In the genomic region with DNA sequence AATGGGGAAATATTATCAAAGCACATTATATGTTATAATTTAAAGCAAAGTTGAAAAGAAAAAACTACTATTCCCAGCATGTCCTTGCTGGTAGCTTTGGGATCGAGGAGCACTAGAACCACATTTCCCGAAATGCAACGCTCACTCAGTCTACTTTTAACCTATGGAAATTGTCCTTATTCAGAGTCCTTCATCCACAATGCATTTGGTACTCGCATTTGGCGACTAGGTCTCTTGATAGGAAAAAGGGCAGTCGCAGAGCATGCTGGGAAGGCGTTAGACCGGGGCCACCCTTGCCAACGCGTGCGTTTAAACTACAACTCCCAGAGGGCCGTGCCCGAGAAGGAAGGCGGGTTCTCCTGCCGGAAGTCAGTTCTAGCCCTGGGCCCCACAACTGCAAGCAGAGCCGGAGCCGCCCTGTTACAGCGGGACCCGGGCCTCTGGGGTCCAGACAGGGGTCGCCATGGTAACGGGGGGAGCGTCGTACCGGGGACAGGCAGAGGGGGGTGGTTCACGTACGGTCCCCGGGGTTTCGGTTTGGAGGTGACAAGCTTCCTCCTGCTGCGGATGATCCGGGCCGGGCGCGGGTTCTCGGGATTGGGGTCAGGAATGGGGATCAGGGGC, we compare ENCODE assay signal across 7 mouse cellular contexts. TPM values are rescaled to one million over a fixed set of nuclear protein-coding genes. Genes with fewer than 3 reads are reported as not detected.
DNase-seq lines count a peak whose midpoint lies in the region; ATAC-seq lines count a peak whose summit lies in the region.

A gene (plus strand): TSS at position 338 of the 624 bp plus-strand sequence.

- ATAC-seq in embryonic facial prominence, embryonic 11.5 days (replicated peaks; ENCODE audit: insufficient number of reproducible peaks, low FRiP score, low TSS enrichment, low read depth): peak; percentile 96
- peak; percentile 96 for ATAC-seq in granulocyte monocyte progenitor cell, adult 5-6 weeks (replicated peaks; ENCODE audit: poor library complexity, severe bottlenecking)
- ATAC-seq in midbrain, embryonic 13.5 days: peak; percentile 98

- under 1% methylated on average over 34 of the region's 34 CpGs for WGBS in embryonic facial prominence, embryonic 11.5 days
- under 1% methylated on average over 34 of the region's 34 CpGs for WGBS in limb, embryonic 10.5 days
- under 1% methylated on average over 34 of the region's 34 CpGs for WGBS in midbrain, embryonic 13.5 days

- H3K9me3 ChIP-seq in embryonic facial prominence, embryonic 11.5 days (replicated peaks; ENCODE audit: control insufficient read depth, low read length): no peaks in the 10 kb centered on the region
- no peaks in the 10 kb centered on the region for H3K9me3 ChIP-seq in limb, embryonic 10.5 days (replicated peaks)
- H3K9me3 ChIP-seq in midbrain, embryonic 13.5 days: no peaks in the 10 kb centered on the region

- H3K4me3 ChIP-seq in embryonic facial prominence, embryonic 11.5 days (ENCODE audit: low read depth, low read length): peak within 1 kb of the TSS; percentile 58
- peak within 1 kb of the TSS; percentile 76 for H3K4me3 ChIP-seq in limb, embryonic 10.5 days
- peak within 1 kb of the TSS; percentile 78 for H3K4me3 ChIP-seq in midbrain, embryonic 13.5 days (replicated peaks)

- H3K4me1 ChIP-seq in embryonic facial prominence, embryonic 11.5 days (ENCODE audit: control insufficient read depth, insufficient read depth, low read length): no peaks in the 10 kb centered on the region; the same call in 1 of the 2 replicates
- H3K4me1 ChIP-seq in limb, embryonic 10.5 days: peaks cover 14% of the 10 kb centered on the region
- H3K4me1 ChIP-seq in midbrain, embryonic 13.5 days (replicated peaks): peaks cover 18% of the 10 kb centered on the region

- peak within 1 kb of the TSS; percentile 72 for H3K4me2 ChIP-seq in embryonic facial prominence, embryonic 11.5 days (ENCODE audit: low read depth, low read length)
- H3K4me2 ChIP-seq in midbrain, embryonic 13.5 days (replicated peaks): peak within 1 kb of the TSS; percentile 95

- DNase-seq in adrenal gland, postnatal 14 days: peak; percentile 97
- DNase-seq in embryonic facial prominence, embryonic 11.5 days (ENCODE audit: low spot score): peak; percentile 99
- peak; percentile 99 for DNase-seq in kidney, adult 11 months
- DNase-seq in limb, embryonic 10.5 days (ENCODE audit: low spot score): peak; percentile 93
- peak; percentile 88 for DNase-seq in spleen, adult 12 weeks (ENCODE audit: low spot score)

- H3K9ac ChIP-seq in embryonic facial prominence, embryonic 11.5 days (replicated peaks; ENCODE audit: low read length): peak within 1 kb of the TSS; percentile 57
- H3K9ac ChIP-seq in midbrain, embryonic 13.5 days (replicated peaks): peak within 1 kb of the TSS; percentile 85

- no peak within 1 kb of the TSS for H3K27ac ChIP-seq in embryonic facial prominence, embryonic 11.5 days (replicated peaks; ENCODE audit: low read depth, low read length)
- H3K27ac ChIP-seq in limb, embryonic 10.5 days: peak within 1 kb of the TSS; percentile 64
- no peak within 1 kb of the TSS for H3K27ac ChIP-seq in midbrain, embryonic 13.5 days

- H3K27me3 ChIP-seq in embryonic facial prominence, embryonic 11.5 days (ENCODE audit: control insufficient read depth, insufficient read depth, low read length): no peaks in the 10 kb centered on the region
- no peaks in the 10 kb centered on the region for H3K27me3 ChIP-seq in limb, embryonic 10.5 days (ENCODE audit: low read depth, poor library complexity, severe bottlenecking)
- H3K27me3 ChIP-seq in midbrain, embryonic 13.5 days: no peaks in the 10 kb centered on the region

- no peaks in the 10 kb centered on the region for H3K36me3 ChIP-seq in embryonic facial prominence, embryonic 11.5 days (replicated peaks; ENCODE audit: control insufficient read depth, insufficient read depth, low read depth, low read length)
- peaks cover 9% of the 10 kb centered on the region for H3K36me3 ChIP-seq in limb, embryonic 10.5 days
- H3K36me3 ChIP-seq in midbrain, embryonic 13.5 days: peaks cover 18% of the 10 kb centered on the region

RNA-seq across cellular contexts. Expression of the gene that starts here (rescaled TPM):
- total RNA-seq in adrenal gland, postnatal 14 days (2021): 130 and 147 TPM in 2 replicates
- 262 and 279 TPM in 2 replicates for polyA plus RNA-seq in embryonic facial prominence, embryonic 11.5 days (2014; fragmentation: Nextera tagmentation; extraction: Ambion mirVana)
- total RNA-seq in granulocyte monocyte progenitor cell, adult 5-6 weeks (2014; fragmentation: Nextera tagmentation): 141 and 168 TPM in 2 replicates
- total RNA-seq in granulocyte monocyte progenitor cell, adult 5-6 weeks (2017): 102 and 128 TPM in 2 replicates
- polyA plus RNA-seq in limb, embryonic 10.5 days (2016; fragmentation: Nextera tagmentation; extraction: Ambion mirVana): 250 and 252 TPM in 2 replicates
- 360 and 361 TPM in 2 replicates for polyA plus RNA-seq in midbrain, embryonic 13.5 days (2015; fragmentation: Nextera tagmentation; extraction: Ambion mirVana)
